Mouse (Mus musculus): ENCODE data around the gene Vmn1r17. TPM values are rescaled to one million over a fixed set of nuclear protein-coding genes. Genes with fewer than 3 reads are reported as not detected.

Gene Vmn1r17
- polyA plus RNA-seq, 1 experiment from 2014 or later, result not detected

GRCm38 (mm10) chr6:57326176-57326575, 37.4 kb downstream of the Vmn1r17 start:
- no peaks in the 10 kb centered on the region for H3K9me3 ChIP-seq (ENCODE audit: low read length)
- H3K4me2 ChIP-seq (replicated peaks; ENCODE audit: low read depth, low read length), result no peak overlapping the region
- H3K9ac ChIP-seq (replicated peaks; ENCODE audit: low read depth), result no peak overlapping the region
- no peak for TF ChIP-seq CTCF (IDR thresholded peaks at IDR 0.05)
- no peak for TF ChIP-seq EP300 (IDR thresholded peaks at IDR 0.05)
- H3K4me1 ChIP-seq (ENCODE audit: insufficient read depth, low read depth, low read length), result no peaks in the 10 kb centered on the region
- peak; percentile 2 for DNase-seq (ENCODE audit: low spot score)
- H3K4me3 ChIP-seq (ENCODE audit: low read depth, low read length), result no peak overlapping the region
- H3K36me3 ChIP-seq (ENCODE audit: insufficient read depth, low read length), result no peaks in the 10 kb centered on the region
- no peaks in the 10 kb centered on the region for H3K27me3 ChIP-seq (replicated peaks; ENCODE audit: insufficient read depth, low read length)
- no peak overlapping the region for H3K27ac ChIP-seq (ENCODE audit: low read length)
- ATAC-seq, result no peak

Other genes starting within 250 kb of the Vmn1r17 start
- gene Vmn1r11, start 230.3 kb downstream of the Vmn1r17 start, polyA plus RNA-seq (2015; fragmentation: Nextera tagmentation; extraction: Ambion mirVana), result not detected in 2 replicates
- not detected in 2 replicates for gene Vmn1r12, start 206.8 kb downstream of the Vmn1r17 start, polyA plus RNA-seq (2015; fragmentation: Nextera tagmentation; extraction: Ambion mirVana)
- gene Vmn1r13, start 160.4 kb downstream of the Vmn1r17 start, polyA plus RNA-seq (2015; fragmentation: Nextera tagmentation; extraction: Ambion mirVana), result not detected in 2 replicates
- not detected in 2 replicates for gene Vmn1r14, start 132.0 kb downstream of the Vmn1r17 start, polyA plus RNA-seq (2015; fragmentation: Nextera tagmentation; extraction: Ambion mirVana)
- gene Vmn1r15, start 105.8 kb downstream of the Vmn1r17 start, polyA plus RNA-seq (2015; fragmentation: Nextera tagmentation; extraction: Ambion mirVana), result not detected in 2 replicates
- not detected in 2 replicates for gene Vmn1r16, start 34.2 kb downstream of the Vmn1r17 start, polyA plus RNA-seq (2015; fragmentation: Nextera tagmentation; extraction: Ambion mirVana)
- not detected in 2 replicates for gene Vmn1r18, start 32.1 kb upstream of the Vmn1r17 start, polyA plus RNA-seq (2015; fragmentation: Nextera tagmentation; extraction: Ambion mirVana)
- not detected in 2 replicates for gene Vmn1r19, start 40.1 kb upstream of the Vmn1r17 start, polyA plus RNA-seq (2015; fragmentation: Nextera tagmentation; extraction: Ambion mirVana)
- gene Vmn1r20, start 65.2 kb upstream of the Vmn1r17 start, polyA plus RNA-seq (2015; fragmentation: Nextera tagmentation; extraction: Ambion mirVana), result not detected in 2 replicates
- gene Ppm1k, start 171.7 kb upstream of the Vmn1r17 start, polyA plus RNA-seq (2015; fragmentation: Nextera tagmentation; extraction: Ambion mirVana), result 5.5 and 6.6 TPM in 2 replicates
- gene Herc6, start 217.3 kb upstream of the Vmn1r17 start, polyA plus RNA-seq (2015; fragmentation: Nextera tagmentation; extraction: Ambion mirVana), result 3.5 and 4.1 TPM in 2 replicates

Measured in lung, postnatal 0 days (tissue).